Mouse (Mus musculus) NIH3T3 (cell line): Measurements from ENCODE around the gene Rp9.
"Not testable (repeated sequence)": the region's sequence is repeated elsewhere in the genome, so short reads cannot be mapped to it uniquely, and the experiment has no call there.

Source experiments
- DNase-seq: peaks from one replicate; pipeline ENCODE4 v3.0.0-alpha.2; 2012; ENCODE audit warnings: low read depth

The Rp9 gene

GRCm38 (mm10) chr9:22420491-22420890 lies 49.1 kb downstream of the Rp9 start:
- no peak for DNase-seq

GRCm38 (mm10) chr9:22419877-22420276 lies 49.7 kb downstream of the Rp9 start:
- no peak for DNase-seq

DNA sequence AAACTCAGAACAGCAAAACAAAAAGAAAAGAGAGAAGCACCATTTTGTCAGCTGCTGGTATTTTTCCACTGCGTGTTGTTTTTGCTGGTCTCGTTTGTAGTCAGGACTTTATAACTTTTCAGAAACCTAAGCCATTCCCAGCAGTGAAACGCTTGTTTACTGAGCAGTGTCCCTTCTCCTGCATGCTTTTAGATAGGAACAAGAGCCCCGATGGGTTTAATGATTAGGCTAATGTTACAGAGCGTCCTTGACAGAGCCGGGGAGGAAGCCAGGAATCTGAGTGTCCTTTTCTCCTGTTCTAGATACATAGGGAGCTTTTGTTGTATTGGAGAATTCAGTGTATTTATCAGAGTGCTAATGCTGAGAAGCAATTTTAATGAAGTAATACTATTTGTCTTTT lies 52.0 kb downstream of the Rp9 start:
- no peak for DNase-seq

DNA sequence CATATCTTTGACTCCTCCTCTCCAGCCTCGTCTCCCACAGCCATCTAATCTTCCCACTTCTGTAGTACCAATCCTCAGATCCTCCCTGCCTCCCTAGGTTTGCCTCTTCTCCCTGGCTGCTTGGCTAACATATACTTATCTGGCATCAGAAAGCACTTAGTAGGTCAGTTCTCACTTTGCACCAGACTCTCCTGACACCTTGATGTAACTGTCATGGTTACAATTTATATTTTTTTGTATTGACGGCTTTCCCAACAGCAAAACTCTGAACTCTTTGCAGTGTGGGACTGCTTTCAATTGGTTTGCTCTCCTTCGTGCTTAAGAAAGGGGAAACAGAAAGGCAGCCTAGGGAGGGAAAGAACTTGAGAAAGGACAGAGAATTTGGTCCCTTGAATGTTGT lies 53.4 kb downstream of the Rp9 start:
- no peak for DNase-seq

DNA sequence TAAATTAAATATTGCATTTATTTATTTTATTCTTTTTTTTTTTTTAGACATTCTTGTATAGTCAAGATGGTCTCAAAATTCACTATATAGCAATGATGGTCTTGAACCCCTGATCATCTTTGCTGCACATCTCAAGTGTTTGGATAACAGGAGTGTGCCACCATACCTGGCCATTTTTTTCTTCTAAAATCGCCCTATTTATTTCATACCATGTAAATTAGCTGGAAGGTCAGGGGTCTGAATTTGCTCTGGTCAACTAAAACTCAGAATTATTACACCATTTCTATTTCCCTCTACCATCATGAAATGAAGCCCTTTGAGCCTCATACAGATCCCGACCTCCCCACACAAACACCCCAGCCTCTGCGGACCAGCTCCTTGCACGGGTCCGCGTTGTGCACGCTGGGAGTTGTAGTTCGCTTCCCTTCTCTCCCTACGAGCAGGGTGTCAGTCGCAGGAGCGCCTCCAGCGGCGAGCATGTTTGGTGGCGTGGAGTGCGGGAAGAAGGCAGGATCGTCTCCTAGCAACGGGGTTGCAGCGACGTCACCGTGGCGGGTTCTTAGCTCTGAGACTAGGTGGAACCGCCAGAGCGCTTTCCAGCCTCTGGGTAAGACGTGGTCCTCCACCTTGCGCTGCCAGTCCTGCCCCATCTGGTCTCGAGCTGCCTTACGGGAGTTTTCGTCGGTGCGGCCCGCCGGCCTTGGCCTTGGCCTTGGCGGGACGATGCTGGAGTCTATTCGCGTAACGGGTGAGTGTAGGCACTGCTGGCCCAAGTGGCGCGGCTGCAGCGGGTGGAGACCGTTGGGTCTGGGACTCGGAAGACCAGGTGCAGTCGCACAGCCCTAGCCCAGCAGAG lies 58.3 kb downstream of the Rp9 start, which contains the start of gene 9530077C05Rik:
9530077C05Rik (plus strand) TSS at position 512 of the 856 bp plus-strand sequence.
- peak; percentile 96 for DNase-seq

DNA sequence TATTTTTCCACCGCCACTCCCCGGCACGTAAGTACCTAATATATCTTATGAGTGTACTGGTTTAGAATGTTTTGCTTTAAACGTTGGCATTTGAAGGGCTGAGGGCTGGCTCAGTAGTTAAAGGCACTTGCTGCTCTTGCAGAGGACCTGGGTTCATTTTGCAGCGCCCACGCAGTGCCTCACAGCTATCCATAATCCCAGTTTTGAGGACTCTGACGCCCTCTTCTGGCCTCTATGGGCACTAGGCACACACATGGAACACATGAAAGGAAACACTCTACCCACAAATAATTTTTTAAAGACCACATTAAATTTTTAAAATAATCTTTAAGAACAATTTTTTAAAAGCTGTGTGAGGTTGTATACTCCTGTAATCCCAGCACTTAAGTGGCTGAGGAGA lies 60.0 kb downstream of the Rp9 start:
- DNase-seq = no peak

- DNase-seq = peak; percentile 63
Measured at GRCm38 (mm10) chr9:22408344-22408743, 61.2 kb downstream of the Rp9 start.

GRCm38 (mm10) chr9:22407633-22408032 lies 61.9 kb downstream of the Rp9 start:
- DNase-seq = not testable (repeated sequence)

DNA sequence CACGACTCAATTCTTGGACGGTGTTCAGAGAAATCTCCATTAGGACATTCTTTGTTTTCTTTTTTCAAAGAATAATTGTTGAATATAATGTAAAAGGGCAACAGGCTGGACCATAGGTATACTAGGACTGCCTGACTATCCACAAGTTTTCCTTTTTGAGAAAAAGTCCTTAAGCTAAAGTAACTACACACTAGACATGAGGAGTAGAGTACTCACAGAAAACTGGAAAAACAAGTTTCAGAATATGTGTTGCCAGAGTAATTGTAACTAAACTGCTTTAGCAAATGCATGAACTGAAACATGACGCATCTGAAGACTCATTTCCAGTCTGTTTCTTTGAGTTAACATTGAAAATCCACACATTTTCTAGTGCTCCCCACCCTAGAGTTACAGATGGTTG lies 64.1 kb downstream of the Rp9 start:
- DNase-seq = no peak

GRCm38 (mm10) chr9:22403501-22403900 lies 66.0 kb downstream of the Rp9 start:
- not testable (repeated sequence) for DNase-seq

DNA sequence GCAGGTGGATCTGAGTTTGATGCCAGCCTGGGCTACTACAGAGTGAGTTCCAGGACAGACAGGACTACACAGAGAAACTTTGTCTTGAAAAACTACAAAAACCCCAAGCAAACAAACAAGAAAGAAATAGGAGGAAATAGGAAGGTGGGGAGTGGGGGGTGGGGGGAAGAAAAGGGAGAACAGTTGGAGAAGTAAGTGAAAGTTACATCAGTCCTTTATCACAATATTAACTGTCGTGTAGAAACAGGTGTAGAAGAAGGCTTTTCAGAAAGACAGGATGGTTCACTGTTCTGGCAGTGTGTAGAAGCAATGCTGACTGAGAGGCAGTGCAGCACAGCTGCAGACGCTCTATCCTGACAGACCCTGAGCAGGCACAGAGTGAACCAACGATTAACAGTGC lies 66.6 kb downstream of the Rp9 start:
- DNase-seq = no peak

GRCm38 (mm10) chr9:22402001-22402400 lies 67.5 kb downstream of the Rp9 start:
- DNase-seq = no peak

DNA sequence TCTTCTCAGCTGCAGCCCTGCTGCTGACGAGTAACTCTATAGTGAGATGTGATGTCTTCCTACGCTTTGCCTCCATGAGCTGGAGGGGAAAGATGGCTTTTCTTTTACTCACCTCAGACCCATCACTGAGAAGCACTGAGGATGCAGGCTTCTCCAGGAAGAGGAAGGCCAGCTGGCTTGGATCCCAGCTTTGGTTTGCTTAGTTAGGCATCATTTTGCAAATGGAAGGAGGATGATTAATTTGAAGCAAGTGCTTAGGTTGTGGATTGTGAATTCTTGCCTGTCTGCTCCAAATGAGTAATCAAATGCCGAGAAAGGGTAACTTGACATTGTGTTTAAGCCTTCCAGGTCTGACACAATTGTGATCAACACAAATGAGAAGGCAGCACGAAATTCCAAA lies 70.5 kb downstream of the Rp9 start:
- DNase-seq = peak; percentile 82

GRCm38 (mm10) chr9:22394725-22395124 lies 74.8 kb downstream of the Rp9 start:
- no peak for DNase-seq

GRCm38 (mm10) chr9:22390390-22390789 lies 79.2 kb downstream of the Rp9 start:
- DNase-seq = peak; percentile 77

- peak; percentile 27 for DNase-seq
Measured at GRCm38 (mm10) chr9:22389736-22390245, 79.8 kb downstream of the Rp9 start.

DNA sequence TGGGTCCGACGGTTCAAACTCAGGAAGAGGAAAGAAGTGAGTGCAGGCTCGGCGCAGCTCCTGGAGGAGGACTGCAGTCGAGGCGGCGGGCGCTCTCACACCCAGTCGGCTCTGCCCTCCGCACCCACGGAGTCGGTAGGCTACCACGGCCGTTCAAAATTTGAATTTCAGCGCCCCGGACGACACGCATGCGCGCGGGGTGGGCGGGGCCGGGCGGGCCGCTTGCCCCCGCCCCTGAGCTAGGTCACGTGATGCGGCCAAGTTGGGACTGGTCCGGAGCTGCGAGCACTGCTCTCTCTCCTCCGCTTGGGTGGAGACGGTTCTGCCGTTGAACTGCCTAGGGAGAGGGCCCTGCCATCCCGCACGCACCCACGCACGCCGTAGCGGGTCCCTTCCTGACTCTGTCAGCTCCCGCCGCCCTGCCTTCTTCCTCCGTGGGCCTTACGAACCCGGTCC lies 80.5 kb downstream of the Rp9 start, which contains the start of gene Anln:
Anln (minus strand) TSS at position 168 of the 456 bp plus-strand sequence.
- DNase-seq = peak; percentile 96

DNA sequence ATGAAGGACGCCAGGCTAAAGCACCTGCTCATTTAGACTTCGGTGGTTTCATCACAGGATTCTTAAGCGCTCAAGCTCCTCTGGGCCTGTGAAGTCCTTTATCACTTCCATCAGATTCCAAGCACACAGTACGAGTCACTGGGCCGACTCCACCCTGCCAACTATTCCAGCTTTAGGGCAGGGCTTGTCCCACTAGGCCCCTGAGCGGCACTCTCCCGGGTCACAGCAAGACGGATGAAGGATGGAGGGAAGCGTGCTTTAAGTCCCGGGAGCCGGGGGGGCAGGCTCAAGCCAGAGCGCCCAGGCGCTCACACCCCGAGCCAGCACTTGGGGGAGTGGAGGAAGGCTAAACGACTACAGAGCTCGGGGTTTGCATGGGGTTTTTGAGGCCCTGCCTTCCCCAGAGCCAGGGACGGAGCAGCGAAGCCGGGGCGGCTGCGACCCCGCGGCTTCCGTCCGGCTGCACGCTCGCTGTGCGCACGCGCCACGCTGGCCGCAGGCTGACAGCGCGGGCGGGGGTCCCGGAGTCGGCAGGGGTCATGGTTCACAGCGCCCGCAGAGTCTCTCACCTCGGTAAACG lies 81.1 kb downstream of the Rp9 start:
- DNase-seq = peak; percentile 58

- no peak for DNase-seq
Measured at GRCm38 (mm10) chr9:22387901-22388300, 81.6 kb downstream of the Rp9 start.

GRCm38 (mm10) chr9:22385890-22386289 lies 83.7 kb downstream of the Rp9 start:
- peak; percentile 81 for DNase-seq

GRCm38 (mm10) chr9:22376086-22376485 lies 93.5 kb downstream of the Rp9 start:
- DNase-seq = no peak

DNA sequence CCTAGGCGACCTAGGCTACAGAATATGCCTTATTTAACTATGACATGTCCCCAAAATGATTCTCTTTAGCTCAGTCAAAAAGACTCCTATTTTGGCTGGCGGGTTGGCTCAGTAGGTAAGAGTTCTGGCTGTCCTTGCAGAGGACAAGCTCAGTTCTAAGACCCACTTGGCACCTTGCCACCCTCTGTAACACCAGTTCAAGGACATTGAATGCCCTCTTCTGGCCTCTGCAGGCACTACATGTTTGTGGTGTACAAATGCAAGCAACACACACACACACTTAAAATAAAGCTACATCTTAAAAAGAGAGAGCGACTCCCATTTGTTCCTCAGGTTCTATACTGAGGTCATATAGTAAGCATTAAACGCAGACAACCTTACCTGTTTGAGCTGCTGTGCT lies 96.8 kb downstream of the Rp9 start:
- DNase-seq = peak; percentile 57

DNA sequence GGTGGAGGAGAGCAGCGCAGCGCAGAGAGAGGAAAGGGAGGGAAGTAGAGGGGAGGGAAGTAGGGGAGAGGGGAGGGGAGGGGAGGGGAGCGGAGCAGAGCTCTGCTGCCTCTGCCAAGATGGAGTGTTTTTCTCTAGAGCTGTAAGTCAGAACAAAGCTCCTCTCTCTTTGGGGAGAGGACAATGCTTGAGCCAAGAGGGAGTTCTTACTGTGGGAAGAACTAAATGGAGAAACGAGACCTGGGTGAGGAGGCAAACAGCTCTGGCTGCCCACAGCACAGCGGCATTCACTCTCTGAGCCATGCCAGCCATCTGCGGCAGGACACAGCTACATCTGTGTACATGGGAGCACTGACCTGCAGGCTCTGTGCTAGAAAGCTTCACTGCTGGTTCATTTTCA lies 101.5 kb downstream of the Rp9 start:
- DNase-seq = no peak
